Mouse (Mus musculus): Measurements from ENCODE around the gene Htr5a.

DNA sequence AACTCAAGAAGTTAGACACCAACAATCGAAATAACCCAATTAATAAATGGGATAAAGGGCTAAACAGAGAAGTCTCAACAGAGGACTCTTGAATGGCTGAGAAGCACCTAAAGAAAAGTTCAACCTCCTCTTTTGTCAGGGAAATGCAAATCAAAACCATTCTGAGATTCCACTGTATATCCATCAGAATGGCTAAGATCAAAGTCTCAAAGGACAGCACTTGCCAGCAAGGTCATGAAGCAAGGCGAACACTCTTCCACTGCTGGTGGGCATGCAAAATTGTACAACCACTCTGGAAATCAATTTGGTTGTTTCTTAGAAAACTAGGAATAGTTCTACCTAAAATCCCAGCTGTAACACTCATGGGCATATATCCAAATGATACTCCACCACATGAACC lies 27.7 kb upstream of the Htr5a start:
- TF ChIP-seq POLR2A (IDR thresholded peaks at IDR 0.05; ENCODE audit: insufficient read depth, low read length) (no peak), CTCF (IDR thresholded peaks at IDR 0.05; ENCODE audit: low read depth, low read length) (no peak), EP300 (IDR thresholded peaks at IDR 0.05; ENCODE audit: insufficient read depth, low read depth, low read length) (0 out of 2 replicates have a peak, but pooled peaks have one; percentile 47)
